Mouse (Mus musculus) embryonic fibroblast, embryonic 13.5 days (primary cell): ENCODE measurements around the gene Mkrn2os.

Experiments used
- CTCF ChIP-seq: IDR thresholded peaks from 2 replicates; pipeline ENCODE4 v1.5.1; 2011; ENCODE audit warnings: mild to moderate bottlenecking, control low read depth, low read length, moderate library complexity, borderline replicate concordance; ENCODE audit not compliant: insufficient read depth
- POLR2A ChIP-seq: IDR thresholded peaks from 2 replicates; pipeline ENCODE4 v1.6.1; 2011; ENCODE audit warnings: low read depth, mild to moderate bottlenecking, control low read depth, low read length, moderate library complexity

GRCm38 (mm10) chr6:115580810-115581209 is 11.6 kb downstream of the Mkrn2os start:
- TF ChIP-seq CTCF = no peak
- no peak for TF ChIP-seq POLR2A
